Mouse (Mus musculus) CD8-positive naive resting alpha-beta T cell, adult 2 months (primary cell): ENCODE data around the gene Ccdc155.

Source experiments
- DNase-seq, 2 experiments: peaks; one replicate each; pipeline ENCODE4 v3.0.0; 2022; ENCODE audit warnings: low read depth in 2 of 2, low spot score in 2 of 2

Gene Ccdc155

GRCm38 (mm10) chr7:45204380-45205143, at the start of gene Ccdc155:
TSS of gene Ccdc155 (minus strand) at chr7:45204892.
- peak; percentile 75 to 79 for DNase-seq

GRCm38 (mm10) chr7:45253806-45254205, 49.1 kb upstream of the Ccdc155 start:
- no peak for DNase-seq

- DNase-seq, result no peak
These were observed 43.0 kb upstream of the Ccdc155 start for GRCm38 (mm10) chr7:45247666-45248065.

GRCm38 (mm10) chr7:45241389-45241749, 36.7 kb upstream of the Ccdc155 start:
- no peak for DNase-seq

GRCm38 (mm10) chr7:45240633-45241388, 36.1 kb upstream of the Ccdc155 start, which contains the start of gene Slc6a16:
TSS of gene Slc6a16 (plus strand) at chr7:45241085.
- DNase-seq, result no peak

GRCm38 (mm10) chr7:45240109-45240508, 35.4 kb upstream of the Ccdc155 start:
- DNase-seq, result no peak

GRCm38 (mm10) chr7:45238723-45239496, 34.2 kb upstream of the Ccdc155 start, which contains the start of gene Cd37:
TSS of gene Cd37 (minus strand) at chr7:45239115.
- DNase-seq, result peak; percentile 53 to 76

- DNase-seq, result no peak
These were observed 33.3 kb upstream of the Ccdc155 start for GRCm38 (mm10) chr7:45237747-45238699.

- no peak for DNase-seq
These were observed 31.0 kb upstream of the Ccdc155 start for GRCm38 (mm10) chr7:45235656-45236180.

GRCm38 (mm10) chr7:45234922-45235571, 30.4 kb upstream of the Ccdc155 start:
- DNase-seq, result no peak

GRCm38 (mm10) chr7:45234333-45234841, 29.7 kb upstream of the Ccdc155 start:
- DNase-seq, result no peak

- DNase-seq, result no peak
These were observed 29.1 kb upstream of the Ccdc155 start for GRCm38 (mm10) chr7:45233580-45234332.

- no peak for DNase-seq
These were observed 28.2 kb upstream of the Ccdc155 start for GRCm38 (mm10) chr7:45232716-45233465.

- no peak for DNase-seq
These were observed 27.2 kb upstream of the Ccdc155 start for GRCm38 (mm10) chr7:45231941-45232340.

GRCm38 (mm10) chr7:45231192-45231591, 26.5 kb upstream of the Ccdc155 start:
- DNase-seq, result no peak

- no peak for DNase-seq
These were observed 24.9 kb upstream of the Ccdc155 start for GRCm38 (mm10) chr7:45229459-45230203.

- DNase-seq, result no peak
These were observed 24.4 kb upstream of the Ccdc155 start for GRCm38 (mm10) chr7:45229046-45229445.
